Mouse (Mus musculus) hindbrain, embryonic 16.5 days (tissue): ENCODE measurements at regions not wholly inside any gene's neighbourhood (a gene's known extent, or its start where the extent isn't known, plus 50 kb on each side); places are given as distances from the start of the nearest gene placed in this dataset.

Experiments used
- ATAC-seq: fragments of 200-750 bp; cut with Nextera tagmentation; 2 replicates; pipeline ENCODE4 v1.8.0; 2017; ENCODE audit warnings: moderate TSS enrichment, moderate library complexity
- H3K27ac ChIP-seq: fragments of 300-500 bp; sonication (generic); 2 replicates; pipeline ENCODE4 v1.5.1; 2014; ENCODE audit warnings: low read depth, mild to moderate bottlenecking, control low read depth, low read length, moderate library complexity
- H3K27me3 ChIP-seq: fragments of 300-500 bp; sonication (generic); replicated peaks from 2 replicates; pipeline ENCODE4 v1.6.1; 2014; ENCODE audit warnings: low read length; ENCODE audit not compliant: control insufficient read depth, insufficient read depth
- H3K36me3 ChIP-seq: fragments of 300-500 bp; sonication (generic); 2 replicates; pipeline ENCODE4 v1.6.1; 2014; ENCODE audit warnings: mild to moderate bottlenecking, low read length, moderate library complexity, mixed read lengths; ENCODE audit not compliant: control insufficient read depth, insufficient read depth
- H3K4me1 ChIP-seq: fragments of 300-500 bp; sonication (generic); 2 replicates; pipeline ENCODE4 v1.6.1; 2014; ENCODE audit warnings: low read depth, low read length; ENCODE audit not compliant: control insufficient read depth, insufficient read depth
- H3K4me2 ChIP-seq: fragments of 300-500 bp; sonication (generic); 2 replicates; pipeline ENCODE4 v1.6.1; 2014; ENCODE audit warnings: mild to moderate bottlenecking, low read length, control low read depth, moderate library complexity
- H3K4me3 ChIP-seq: fragments of 300-500 bp; sonication (generic); 2 replicates; pipeline ENCODE4 v1.5.1; 2014; ENCODE audit warnings: mild to moderate bottlenecking, low read length, control low read depth, moderate library complexity
- H3K9ac ChIP-seq: fragments of 300-500 bp; sonication (generic); 2 replicates; pipeline ENCODE4 v1.6.1; 2014; ENCODE audit warnings: low read depth, mild to moderate bottlenecking, control low read depth, low read length, moderate library complexity
- H3K9me3 ChIP-seq: fragments of 300-500 bp; sonication (generic); 2 replicates; pipeline ENCODE4 v1.6.1; 2014; ENCODE audit warnings: mild to moderate bottlenecking, low read length, moderate library complexity; ENCODE audit not compliant: control insufficient read depth
- WGBS: fragments of 180-500 bp; shearing (Covaris S2); extraction: QIAGEN DNeasy Blood & Tissue Kit; methylation state at CpG from one replicate; pipeline ENCODE4 v1.1.7; 2014; 5-methylcytosine and 5-hydroxymethylcytosine counted together

- no peaks in the 10 kb centered on the region for H3K36me3 ChIP-seq
- H3K4me2 ChIP-seq = no peak overlapping the region
- no peaks in the 10 kb centered on the region for H3K27me3 ChIP-seq
- ATAC-seq = no peak
- H3K4me3 ChIP-seq = no peak overlapping the region
- H3K9me3 ChIP-seq = no peaks in the 10 kb centered on the region
- H3K4me1 ChIP-seq = no peaks in the 10 kb centered on the region
- no peak overlapping the region for H3K27ac ChIP-seq
- H3K9ac ChIP-seq = no peak overlapping the region
- WGBS = 77% methylated on average over 2 of the region's 2 CpGs
Measured at GRCm38 (mm10) chr10:98685739-98686138, 228.5 kb upstream of the Atp2b1 start.

DNA sequence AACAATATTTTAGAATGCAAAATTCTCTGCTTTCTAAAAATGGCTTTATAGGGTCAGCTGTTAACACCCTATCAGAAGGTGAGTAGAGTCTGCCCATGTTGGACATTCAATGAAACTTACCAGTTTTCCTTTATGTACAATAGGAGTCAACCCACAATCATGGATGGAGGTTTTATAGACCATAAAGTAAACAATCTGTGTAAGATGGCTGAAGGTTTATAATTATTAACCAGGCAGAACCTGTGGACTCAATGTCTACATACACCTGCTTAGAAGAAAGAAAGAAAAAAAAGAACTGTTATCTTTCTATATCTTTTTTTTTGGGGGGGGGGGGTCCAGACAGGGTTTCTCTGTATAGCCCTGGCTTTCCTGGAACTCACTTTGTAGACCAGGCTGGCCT is 227.8 kb upstream of the Atp2b1 start:
- no peaks in the 10 kb centered on the region for H3K27me3 ChIP-seq
- no peak overlapping the region for H3K4me3 ChIP-seq
- H3K9me3 ChIP-seq = no peaks in the 10 kb centered on the region
- no peaks in the 10 kb centered on the region for H3K36me3 ChIP-seq
- H3K4me1 ChIP-seq = no peaks in the 10 kb centered on the region
- H3K27ac ChIP-seq = no peak overlapping the region
- H3K9ac ChIP-seq = no peak overlapping the region
- ATAC-seq = no peak
- H3K4me2 ChIP-seq = no peak overlapping the region

- WGBS = 82% methylated on average over 5 of the region's 5 CpGs
- Histone ChIP-seq H3K9me3 (no peaks in the 10 kb centered on the region), H3K27ac (no peak overlapping the region)
Measured at GRCm38 (mm10) chr10:98691816-98692215, 222.4 kb upstream of the Atp2b1 start.

DNA sequence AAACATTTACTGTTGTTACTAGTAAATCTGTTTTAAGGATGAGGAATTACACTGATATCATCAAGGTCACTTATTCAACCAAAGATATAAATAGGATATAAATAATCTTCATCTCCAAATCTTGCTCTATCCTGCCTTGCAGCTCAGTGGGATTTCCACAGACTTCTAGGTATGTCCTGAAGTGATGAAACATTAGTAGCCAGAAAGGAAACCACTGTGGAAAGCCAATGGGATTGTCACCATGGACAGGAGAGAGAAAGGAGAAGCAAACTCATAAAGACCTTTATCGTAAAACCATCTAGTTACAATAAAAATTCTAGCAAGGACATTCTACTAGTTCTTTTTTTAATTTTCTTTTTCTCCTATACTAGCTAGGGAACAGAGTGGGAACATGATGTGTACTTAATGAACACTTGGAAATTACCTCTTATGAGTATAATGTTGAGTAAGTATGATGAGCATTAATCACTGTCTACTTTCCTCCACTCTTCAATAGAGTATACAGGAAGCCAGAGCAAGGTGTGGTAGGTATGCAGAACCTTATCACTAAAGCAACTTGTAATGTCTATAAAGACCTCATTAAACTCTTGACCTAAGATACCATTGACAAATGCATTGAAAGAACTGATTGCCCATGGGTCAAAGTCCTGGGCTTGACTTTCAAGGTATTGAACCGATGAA is 219.4 kb upstream of the Atp2b1 start:
- no peaks in the 10 kb centered on the region for H3K4me1 ChIP-seq
- no peak overlapping the region for H3K4me2 ChIP-seq
- no peak overlapping the region for H3K4me3 ChIP-seq
- 95% methylated on average over 2 of the region's 2 CpGs for WGBS
- no peak overlapping the region for H3K27ac ChIP-seq
- no peak overlapping the region for H3K9ac ChIP-seq
- H3K9me3 ChIP-seq = no peaks in the 10 kb centered on the region
- no peaks in the 10 kb centered on the region for H3K36me3 ChIP-seq
- H3K27me3 ChIP-seq = no peaks in the 10 kb centered on the region
- no peak for ATAC-seq

More at GRCm38 (mm10) chr10:98691816-98692215, 222.4 kb upstream of the Atp2b1 start:
- no peak overlapping the region for H3K4me3 ChIP-seq
- H3K27me3 ChIP-seq = no peaks in the 10 kb centered on the region
- ATAC-seq = no peak
- no peak overlapping the region for H3K4me2 ChIP-seq
- H3K4me1 ChIP-seq = no peaks in the 10 kb centered on the region
- H3K36me3 ChIP-seq = no peaks in the 10 kb centered on the region
- H3K9ac ChIP-seq = no peak overlapping the region

GRCm38 (mm10) chr10:98695371-98695725 is 218.9 kb upstream of the Atp2b1 start:
- Histone ChIP-seq H3K27me3 (no peaks in the 10 kb centered on the region), H3K36me3 (no peaks in the 10 kb centered on the region), H3K27ac (no peak overlapping the region), H3K4me2 (no peak overlapping the region), H3K4me3 (no peak overlapping the region), H3K9me3 (no peaks in the 10 kb centered on the region), H3K4me1 (no peaks in the 10 kb centered on the region), H3K9ac (no peak overlapping the region)
- no peak for ATAC-seq
- 99% methylated on average over 2 of the region's 2 CpGs for whole genome bisulfite sequencing

- H3K27ac ChIP-seq = no peak overlapping the region
- no peaks in the 10 kb centered on the region for H3K36me3 ChIP-seq
- ATAC-seq = no peak
- H3K9ac ChIP-seq = no peak overlapping the region
- no peak overlapping the region for H3K4me2 ChIP-seq
- H3K9me3 ChIP-seq = no peaks in the 10 kb centered on the region
- 77% methylated on average over 4 of the region's 4 CpGs for WGBS
- H3K27me3 ChIP-seq = no peaks in the 10 kb centered on the region
- no peak overlapping the region for H3K4me3 ChIP-seq
- no peaks in the 10 kb centered on the region for H3K4me1 ChIP-seq
Measured at GRCm38 (mm10) chr10:98697866-98698265, 216.3 kb upstream of the Atp2b1 start.

- H3K4me1 ChIP-seq = no peaks in the 10 kb centered on the region
- H3K4me3 ChIP-seq = no peak overlapping the region
- H3K9ac ChIP-seq = no peak overlapping the region
- H3K9me3 ChIP-seq = no peaks in the 10 kb centered on the region
- no peak overlapping the region for H3K27ac ChIP-seq
- no peaks in the 10 kb centered on the region for H3K36me3 ChIP-seq
- no peak overlapping the region for H3K4me2 ChIP-seq
- no peak for ATAC-seq
- WGBS = 93% methylated on average over 4 of the region's 4 CpGs
- no peaks in the 10 kb centered on the region for H3K27me3 ChIP-seq
Measured at GRCm38 (mm10) chr10:98699579-98699978, 214.6 kb upstream of the Atp2b1 start.

DNA sequence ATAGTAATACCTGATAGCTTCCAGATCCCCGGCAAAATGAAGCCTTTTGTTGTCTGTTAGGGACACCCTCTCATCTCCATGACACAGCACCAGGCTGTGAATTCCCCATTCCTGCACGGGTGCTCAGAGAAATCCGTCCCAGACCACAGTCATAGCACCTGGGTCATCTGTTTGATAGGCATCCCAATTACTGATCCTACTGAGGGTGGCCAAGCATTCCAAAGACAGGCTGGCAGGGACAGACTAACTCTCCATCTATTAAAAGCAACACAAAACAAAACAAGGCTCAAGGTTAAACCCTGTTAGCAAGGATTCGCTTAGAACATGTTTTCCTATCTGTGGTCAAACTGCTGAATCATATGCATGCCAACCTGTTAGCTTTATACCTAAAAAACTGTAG is 213.8 kb upstream of the Atp2b1 start:
- H3K9ac ChIP-seq = no peak overlapping the region
- no peak overlapping the region for H3K27ac ChIP-seq
- H3K9me3 ChIP-seq = no peaks in the 10 kb centered on the region
- H3K4me2 ChIP-seq = no peak overlapping the region
- no peaks in the 10 kb centered on the region for H3K36me3 ChIP-seq
- 84% methylated on average over 4 of the region's 4 CpGs for WGBS
- H3K27me3 ChIP-seq = no peaks in the 10 kb centered on the region
- no peak overlapping the region for H3K4me3 ChIP-seq
- ATAC-seq = no peak
- H3K4me1 ChIP-seq = no peaks in the 10 kb centered on the region

GRCm38 (mm10) chr10:98701285-98701684 is 212.9 kb upstream of the Atp2b1 start:
- H3K9ac ChIP-seq = no peak overlapping the region
- H3K9me3 ChIP-seq = no peaks in the 10 kb centered on the region
- no peak overlapping the region for H3K27ac ChIP-seq
- 54% methylated on average over 3 of the region's 3 CpGs for WGBS
- H3K4me1 ChIP-seq = no peaks in the 10 kb centered on the region
- no peak overlapping the region for H3K4me3 ChIP-seq
- H3K4me2 ChIP-seq = no peak overlapping the region
- ATAC-seq = no peak
- H3K27me3 ChIP-seq = no peaks in the 10 kb centered on the region
- H3K36me3 ChIP-seq = no peaks in the 10 kb centered on the region
